Mouse (Mus musculus) fat pad, adult 2 months (tissue): ENCODE measurements around the gene Atf7.

Source experiments
- DNase-seq: peaks from one replicate; pipeline ENCODE4 v3.0.0-alpha.2; 2011; ENCODE audit warnings: low read depth, low spot score; ENCODE audit errors: extremely low read depth

The Atf7 gene

DNA sequence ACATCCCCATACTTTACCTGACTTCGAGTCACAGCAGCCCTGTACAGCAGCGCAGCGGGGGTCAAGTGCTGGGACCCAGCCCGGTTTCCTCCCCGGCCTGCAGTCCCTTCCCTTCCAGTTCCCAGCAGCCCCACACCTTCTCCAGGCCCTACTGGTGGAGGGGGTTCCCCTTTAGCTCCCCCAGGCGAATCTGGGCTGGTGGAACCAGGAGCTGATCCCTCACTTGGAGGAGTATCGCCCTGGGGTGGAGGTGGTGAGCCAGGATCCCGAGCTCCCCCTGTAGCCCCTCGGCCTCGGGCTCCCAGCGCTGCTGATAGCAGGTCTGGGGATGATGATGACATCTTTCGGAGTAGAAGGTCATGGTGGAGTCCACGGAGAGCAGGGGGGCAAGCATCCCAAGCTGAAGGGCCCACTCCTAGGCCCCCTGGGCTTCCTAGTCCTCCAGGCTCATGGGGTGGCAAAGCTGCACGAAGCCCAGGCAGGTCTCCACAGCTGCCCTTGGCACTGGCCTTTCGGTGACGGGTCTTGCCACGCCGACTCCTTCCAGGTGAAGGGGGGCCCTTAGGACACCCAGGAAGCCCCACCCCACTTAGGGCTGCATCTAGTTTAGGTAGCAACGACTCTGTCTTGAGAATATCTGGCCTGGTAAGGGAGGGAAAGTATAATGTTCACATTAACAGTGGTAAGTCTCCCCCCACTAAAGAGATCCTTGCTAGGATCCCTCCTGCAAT, 124.0 kb downstream of the Atf7 start:
- DNase-seq = no peak

DNA sequence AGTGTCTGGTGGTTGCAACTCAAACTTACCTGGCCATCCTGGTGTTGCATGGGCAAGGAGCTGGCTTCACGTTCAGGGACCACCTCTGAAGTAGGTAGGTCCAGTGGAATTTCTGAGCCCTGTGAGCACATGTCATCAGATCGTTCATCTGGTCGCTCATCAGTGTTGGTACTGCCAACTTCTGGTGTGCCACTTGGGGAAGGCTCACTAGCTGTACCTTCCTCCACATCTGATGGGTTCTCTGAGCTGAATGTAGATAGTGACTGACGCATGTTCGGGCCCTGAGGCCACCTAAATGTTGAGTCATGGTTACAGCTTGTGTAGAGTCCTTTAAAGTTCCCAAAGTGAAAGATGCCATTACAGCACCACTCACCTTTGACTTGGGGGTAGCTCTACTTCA, 124.8 kb downstream of the Atf7 start:
- no peak for DNase-seq

DNA sequence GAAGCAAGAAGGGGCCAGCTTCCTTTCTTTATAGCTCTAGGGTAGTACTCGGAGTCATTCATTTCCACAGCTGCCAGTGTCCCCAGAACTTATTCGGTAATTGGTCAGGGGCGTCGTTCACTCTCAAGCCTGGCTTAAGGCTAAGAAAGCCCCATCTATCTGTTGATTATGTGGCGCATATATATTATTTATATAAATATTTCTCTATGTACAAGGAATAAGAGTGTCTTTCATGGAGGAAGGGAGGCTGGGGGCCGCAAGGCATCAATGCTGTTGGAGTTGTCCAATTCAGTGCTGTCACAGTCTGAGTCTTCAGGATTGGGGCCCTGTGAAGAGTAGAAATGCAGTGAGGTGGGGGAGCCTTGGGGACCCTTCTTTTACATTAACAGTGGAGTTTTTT, 125.4 kb downstream of the Atf7 start:
- no peak for DNase-seq

DNA sequence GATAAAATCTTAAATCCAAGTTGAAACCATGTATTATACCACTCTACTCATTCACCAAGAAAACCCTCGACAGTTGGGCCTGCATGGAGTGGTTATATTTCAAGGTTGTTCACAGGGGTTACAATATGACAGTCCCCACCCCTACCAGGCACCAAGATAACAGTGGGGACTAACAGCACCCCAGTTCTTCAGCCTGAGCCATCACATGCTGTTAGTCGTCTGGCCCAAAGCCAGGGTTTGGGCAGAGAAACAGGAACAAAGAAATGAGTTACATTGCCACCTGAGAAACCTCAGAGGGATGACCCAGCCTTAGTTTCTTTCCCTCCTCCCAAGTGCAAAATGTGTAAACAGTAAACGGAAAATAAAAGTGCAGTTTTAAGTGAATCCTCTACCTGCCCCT, 125.9 kb downstream of the Atf7 start:
- DNase-seq = no peak

DNA sequence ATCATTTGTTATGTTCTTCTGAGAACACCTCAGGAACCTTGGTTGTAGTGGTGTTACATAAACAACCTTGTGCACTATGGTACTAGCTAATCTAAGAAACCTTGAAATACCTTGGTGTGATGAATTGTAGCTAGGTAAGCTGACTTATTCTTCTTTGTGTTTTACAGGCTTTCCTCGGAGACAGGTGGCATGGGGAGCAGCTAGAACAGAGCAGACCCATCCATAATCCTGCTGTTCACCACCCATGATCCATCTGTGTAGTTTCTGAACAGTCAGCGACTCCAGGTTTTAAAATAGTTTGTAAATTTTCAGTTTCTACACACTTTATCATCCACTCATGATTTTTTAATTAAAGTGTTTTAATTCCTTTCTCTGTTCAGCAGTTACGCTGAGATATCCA, 126.9 kb downstream of the Atf7 start:
- no peak for DNase-seq

- DNase-seq = no peak
Measured at GRCm38 (mm10) chr15:102487664-102488063, 137.6 kb downstream of the Atf7 start.

DNA sequence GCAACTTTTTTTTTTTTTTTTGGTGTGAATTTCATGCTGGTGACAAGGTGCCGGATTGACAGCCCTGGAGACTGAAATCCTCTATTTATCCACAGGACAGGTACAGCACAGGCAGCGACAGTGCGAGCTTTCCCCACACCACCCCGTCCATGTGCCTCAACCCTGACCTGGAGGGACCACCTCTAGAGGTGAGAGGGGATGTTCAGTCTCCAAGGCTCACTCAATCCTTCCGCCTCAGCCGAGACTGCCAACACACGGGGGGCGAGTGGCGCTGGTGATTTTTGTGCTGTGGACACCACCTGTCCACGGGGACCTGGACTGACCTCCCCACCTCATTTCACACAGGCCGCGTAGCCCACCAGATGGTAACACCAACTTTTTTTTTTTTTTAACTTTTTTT, 139.4 kb downstream of the Atf7 start:
- no peak for DNase-seq

DNA sequence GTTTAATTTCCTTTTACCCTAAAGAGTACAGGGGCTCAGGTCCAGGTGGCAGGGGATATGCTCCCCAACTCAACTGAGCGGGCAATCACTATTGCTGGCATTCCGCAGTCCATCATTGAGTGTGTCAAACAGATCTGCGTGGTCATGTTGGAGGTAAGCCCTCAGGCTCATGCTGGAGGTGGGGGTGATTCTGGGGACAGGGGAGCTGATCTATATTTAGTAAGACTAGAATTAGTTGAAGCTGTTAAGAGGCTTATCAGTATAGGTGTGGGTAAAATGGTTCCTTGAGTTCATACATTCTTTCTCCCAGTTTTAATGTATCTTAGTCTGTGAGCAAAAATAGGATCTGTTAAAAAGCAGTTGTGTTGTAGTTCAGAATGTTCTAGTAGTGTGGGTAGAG, 142.1 kb downstream of the Atf7 start:
- no peak for DNase-seq
